Mouse (Mus musculus) urinary bladder, adult 18-20 months (tissue): ENCODE data around the gene Caskin1.

ENCODE experiments used
- DNase-seq, 2 experiments: peaks; one replicate each; pipeline ENCODE4 v3.0.0; 2022; ENCODE audit warnings: low spot score in 2 of 2, mixed read lengths in 2 of 2

The Caskin1 gene

GRCm38 (mm10) chr17:24531064-24531463 is 42.7 kb downstream of the Caskin1 start:
- no peak for DNase-seq

DNA sequence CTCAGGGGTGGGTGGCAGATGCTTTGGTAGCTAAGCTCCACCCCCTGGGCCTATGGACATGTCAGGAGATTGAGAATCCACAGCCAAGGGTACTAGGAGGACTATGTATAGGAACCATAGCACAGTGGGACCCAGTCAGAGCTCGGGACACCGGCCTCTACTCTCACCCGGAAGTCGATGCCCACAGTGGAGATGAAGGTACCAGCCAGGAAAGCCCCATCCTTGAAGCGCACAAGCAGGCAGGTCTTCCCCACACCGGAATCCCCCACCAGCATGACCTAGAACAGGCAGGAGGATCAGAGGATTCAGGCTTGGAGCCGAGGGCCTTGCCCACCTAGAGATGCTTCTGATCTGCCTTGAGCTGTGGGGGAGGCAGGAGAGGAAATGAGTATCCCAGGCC is 43.6 kb downstream of the Caskin1 start:
- DNase-seq, result no peak

DNA sequence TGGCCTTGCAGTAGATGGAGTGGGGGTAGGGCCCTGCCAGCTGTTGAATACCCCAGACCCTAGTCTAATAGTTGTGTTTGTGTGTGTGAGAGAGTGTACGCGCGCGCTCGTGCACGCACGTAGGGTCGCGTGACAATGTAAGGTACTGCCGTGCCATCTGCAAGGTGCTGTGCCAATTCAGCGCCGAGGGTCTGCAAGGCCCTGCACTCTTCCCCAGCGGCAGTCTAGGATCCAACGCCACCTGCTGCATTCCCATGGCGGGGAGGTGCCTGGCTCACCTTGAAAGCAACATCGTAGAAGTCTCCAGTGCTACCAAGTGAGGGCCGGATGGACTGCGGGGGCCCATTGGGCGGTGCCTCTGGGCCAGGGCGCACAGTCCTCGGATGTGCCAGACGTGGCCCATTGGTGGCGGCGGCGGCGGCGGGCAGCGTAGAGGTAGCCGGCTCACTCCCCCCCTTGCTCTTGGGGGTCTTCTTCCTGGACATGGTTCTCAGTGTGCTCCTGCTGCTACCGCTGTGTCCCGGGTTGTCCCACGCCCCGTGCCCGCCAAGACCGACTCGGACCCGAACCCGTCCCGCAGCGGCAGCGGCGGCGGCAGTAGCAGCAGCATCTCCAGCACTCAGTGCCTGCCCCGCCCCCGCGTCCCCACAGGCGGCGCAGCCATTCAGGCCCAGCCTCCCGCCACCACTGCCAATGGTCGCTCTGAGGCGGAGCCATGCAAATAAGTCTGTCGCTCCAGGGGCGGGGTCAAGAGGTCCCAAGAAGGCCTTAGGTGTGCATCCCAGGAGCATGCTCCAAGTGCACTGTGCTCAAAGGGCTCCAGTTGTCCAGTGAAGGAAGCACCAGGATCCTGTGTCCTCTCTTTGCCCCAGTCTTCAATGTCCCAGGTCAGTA is 44.9 kb downstream of the Caskin1 start:
- peak; percentile 65 to 76 for DNase-seq

DNA sequence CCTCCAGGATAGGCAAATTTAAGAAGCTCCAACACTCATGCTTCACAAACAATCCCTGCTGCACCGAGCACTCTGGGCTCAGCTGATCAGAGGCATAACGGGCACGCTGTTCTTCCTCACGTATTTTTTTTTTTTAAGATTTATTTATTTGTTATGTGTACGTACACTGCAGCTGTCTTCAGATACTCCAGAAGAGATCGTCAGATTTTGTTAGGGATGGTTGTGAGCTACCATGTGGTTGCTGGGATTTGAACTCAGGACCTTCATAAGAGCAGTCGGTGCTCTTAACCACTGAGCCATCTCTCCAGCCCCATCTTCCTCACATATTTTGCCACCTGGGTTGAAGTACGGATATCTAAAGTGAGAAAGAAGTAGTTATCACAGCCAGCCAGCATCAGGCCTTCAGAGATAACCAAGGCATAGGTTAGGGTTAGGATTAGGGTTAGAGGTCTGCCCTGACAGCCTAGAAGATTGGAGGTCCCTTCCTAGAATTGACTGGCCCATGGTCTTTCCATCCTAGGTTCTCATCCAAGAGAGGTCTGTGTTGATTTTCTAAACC is 45.8 kb downstream of the Caskin1 start, which contains the start of gene Rab26:
Gene Rab26 (minus strand): TSS at position 51 of the 559 bp plus-strand sequence.
- no peak for DNase-seq

GRCm38 (mm10) chr17:24535300-24535699 is 46.9 kb downstream of the Caskin1 start:
- DNase-seq, result no peak

DNA sequence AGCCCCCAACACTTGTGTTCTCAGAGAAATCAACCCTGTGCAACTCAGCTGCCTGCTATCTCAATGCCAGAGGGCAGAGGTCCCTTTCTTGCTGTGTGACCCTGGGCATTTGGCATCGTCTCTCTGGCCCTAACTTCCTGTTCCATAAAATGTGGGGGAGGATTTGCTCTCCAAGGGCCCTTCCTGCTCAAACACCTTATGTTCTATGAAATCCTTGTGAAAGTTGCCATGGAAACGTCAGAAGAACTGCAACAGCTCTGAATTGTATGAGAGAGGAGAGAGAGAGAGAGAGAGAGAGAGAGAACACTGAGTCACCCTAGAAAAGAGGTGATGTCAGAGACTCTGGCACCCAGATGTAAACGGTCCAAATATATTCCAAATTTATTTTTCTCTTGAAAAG is 49.1 kb downstream of the Caskin1 start:
- DNase-seq, result no peak

DNA sequence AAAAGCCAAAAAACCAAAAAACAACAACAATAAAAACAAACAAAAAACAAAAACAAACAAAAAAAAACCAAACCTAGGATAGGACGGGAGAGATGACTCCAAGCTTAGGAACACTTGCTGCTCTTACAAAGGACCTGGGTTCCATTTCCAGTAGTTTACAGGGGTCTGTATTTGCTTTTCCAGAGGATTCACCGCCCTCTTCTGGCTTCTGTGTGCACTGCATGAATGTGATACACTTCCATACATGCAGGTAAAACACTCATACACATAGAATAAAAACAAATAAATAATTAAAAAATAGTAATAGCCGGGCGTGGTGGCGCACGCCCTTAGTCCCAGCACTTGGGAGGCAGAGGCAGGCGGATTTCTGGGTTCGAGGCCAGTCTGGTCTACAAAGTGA is 50.5 kb downstream of the Caskin1 start:
- DNase-seq, result no peak

GRCm38 (mm10) chr17:24540375-24540774 is 52.0 kb downstream of the Caskin1 start:
- no peak for DNase-seq

- DNase-seq, result no peak
Measured at GRCm38 (mm10) chr17:24544613-24545012, 56.2 kb downstream of the Caskin1 start.

DNA sequence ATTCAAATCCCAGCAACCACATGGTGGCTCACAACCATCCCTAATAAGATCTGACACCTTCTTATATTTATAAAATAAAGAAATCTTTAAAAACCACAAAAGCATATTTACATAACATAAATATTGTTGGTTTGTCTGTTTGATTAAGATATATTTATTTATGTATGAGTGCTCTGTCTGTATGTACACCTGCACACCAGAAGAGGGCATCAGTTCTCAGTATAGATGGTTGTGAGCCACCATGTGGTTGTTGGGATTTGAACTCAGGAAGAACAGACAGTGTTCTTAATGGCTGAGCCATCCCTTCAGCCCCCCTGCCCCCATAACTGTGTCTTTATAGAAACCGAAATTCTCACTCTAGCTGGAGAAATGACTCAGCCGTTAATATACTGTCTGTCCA is 56.8 kb downstream of the Caskin1 start:
- DNase-seq, result no peak

DNA sequence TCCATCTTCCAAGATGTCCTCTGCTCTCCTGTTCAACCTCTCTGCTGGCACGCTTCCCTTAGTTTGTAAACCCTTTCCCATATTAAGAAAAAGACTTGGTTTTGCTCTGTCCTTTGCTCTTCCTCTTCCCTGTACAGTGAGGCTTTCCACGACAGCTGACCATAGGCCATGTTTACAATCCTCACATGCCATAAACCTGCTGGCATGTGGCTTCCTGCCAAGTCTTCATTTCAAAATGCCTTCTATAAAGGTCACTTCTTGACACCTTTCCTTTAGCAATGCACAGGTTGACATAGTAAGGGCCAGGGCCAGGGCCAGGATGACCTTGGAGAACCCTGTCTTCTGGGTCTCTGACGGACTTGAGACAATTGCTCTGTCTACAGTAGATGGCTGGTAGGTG is 57.8 kb downstream of the Caskin1 start:
- no peak for DNase-seq

GRCm38 (mm10) chr17:24548435-24548834 is 60.0 kb downstream of the Caskin1 start:
- no peak for DNase-seq

DNA sequence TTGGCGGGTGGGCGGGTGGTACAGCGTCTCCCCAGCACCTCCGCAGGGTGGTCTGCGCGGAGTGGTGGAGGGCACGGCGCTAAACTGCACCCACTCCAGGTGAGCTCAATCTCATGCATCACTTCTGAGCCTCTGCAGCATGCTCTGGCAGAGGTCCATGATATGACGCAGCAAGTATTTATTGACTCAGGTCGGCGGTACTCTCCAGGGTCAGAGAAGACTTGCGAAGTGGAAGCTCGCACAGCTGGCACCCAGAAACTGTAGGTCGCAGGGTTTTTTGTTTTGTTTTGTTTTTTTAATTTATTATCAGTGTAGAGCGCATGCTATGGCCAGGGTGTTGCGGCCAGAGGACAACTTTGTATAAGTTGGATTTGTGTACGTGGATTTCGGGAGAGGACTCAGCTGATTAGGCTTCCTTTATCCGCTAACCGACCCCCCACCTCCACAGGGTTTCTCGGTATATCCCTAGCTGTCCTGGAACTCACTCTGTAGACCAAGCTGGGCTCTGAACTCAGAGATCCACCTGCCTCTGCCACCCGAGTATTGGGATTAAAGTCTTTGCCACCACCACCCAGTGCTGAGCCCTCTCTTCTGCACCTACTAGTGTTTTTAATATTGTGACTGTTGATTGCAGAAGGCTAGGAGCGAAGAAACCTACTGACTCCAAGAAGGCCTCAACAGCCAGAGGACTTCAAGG is 60.7 kb downstream of the Caskin1 start:
- DNase-seq, result peak; percentile 58 to 60

- DNase-seq, result peak; percentile 98 to 99
Measured at GRCm38 (mm10) chr17:24549618-24550415, 61.4 kb downstream of the Caskin1 start, which contains the start of gene Pkd1. Gene Pkd1, plus strand, starts transcription at chr17:24549834.

- peak; percentile 68 to 76 for DNase-seq
Measured at GRCm38 (mm10) chr17:24550416-24551049, 62.1 kb downstream of the Caskin1 start.

DNA sequence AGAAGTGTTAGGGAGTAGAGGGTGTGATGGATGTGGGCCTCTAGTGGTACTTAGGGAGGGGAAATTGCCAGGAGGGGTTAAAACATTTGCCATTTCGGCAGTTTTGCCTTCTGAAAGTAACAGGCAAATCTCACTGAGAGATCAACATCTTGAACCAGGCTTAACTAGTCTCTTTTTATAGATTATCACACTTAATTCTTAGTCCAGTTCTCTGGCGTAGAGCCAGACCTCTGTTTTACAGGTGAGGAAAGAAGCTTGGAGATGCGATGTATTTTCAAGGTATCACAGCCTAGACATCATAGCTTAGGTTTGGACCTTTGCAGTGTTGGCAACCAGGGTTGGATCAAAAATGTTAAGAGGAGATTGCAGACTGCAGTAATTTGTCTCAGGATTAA is 62.6 kb downstream of the Caskin1 start:
- no peak for DNase-seq

- DNase-seq, result peak in 1 of 2 experiments; percentile 76
Measured at GRCm38 (mm10) chr17:24557091-24557490, 68.7 kb downstream of the Caskin1 start.
